Mouse (Mus musculus) retina, embryonic 14.5 days (tissue): Measurements from ENCODE around the gene Parvb.

ENCODE experiments used
- DNase-seq: peaks from one replicate; pipeline ENCODE4 v3.0.0-alpha.2; 2015; ENCODE audit warnings: low spot score

The Parvb gene

DNA sequence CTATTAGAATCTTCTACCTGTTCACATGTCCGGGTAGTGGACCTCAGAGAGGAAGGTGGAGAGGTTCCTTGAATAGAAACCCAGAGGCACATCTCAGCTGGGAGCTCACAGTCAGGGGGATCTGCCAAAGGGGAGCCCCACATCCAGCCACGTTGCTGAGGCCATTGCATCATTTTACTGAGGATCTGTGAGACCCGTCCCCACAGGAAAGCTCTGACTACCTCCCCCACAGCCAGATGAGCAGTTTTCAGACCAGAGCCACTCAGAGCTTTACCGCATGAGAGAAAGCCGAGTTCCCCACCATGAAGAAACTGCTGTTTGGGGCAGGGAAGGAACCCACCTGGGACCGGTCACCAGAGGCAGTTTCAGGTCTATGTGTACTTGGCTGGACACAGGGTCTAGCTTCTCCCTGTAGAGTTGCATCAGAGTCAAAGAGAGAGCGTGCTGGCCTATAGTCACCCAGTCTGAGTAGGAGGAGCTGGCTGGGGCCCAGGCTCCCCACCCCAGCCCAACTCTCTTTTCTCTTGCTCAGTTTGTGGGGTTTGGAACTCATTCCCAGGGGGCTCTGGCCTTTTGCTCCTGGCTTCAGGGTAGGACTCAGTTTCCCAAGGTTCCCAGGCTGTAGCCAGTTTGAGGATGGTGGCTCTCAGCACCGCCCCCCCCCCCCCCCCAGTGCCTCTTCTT lies 93.2 kb downstream of the Parvb start:
- DNase-seq = no peak

DNA sequence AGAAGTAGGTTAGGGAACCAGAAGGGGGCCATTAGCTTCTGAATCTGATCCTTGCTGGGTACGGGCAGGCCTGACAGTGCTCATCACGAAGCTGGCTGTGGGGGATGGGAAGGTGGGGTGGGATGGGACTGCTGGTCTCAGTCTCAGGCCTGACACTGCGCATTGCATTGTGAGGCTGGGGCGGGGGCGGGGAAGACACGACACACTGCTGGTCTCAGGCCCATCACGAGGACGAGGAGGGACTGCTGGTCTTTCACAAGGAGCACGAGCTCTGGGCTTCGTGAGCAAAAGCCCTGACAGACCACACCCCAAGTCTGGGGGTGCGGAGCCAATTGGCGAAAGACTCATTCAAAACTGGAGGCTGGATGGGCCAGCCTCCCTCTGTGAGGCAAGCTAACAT lies 93.9 kb downstream of the Parvb start:
- DNase-seq = no peak

- no peak for DNase-seq
These were observed 97.0 kb downstream of the Parvb start for GRCm38 (mm10) chr15:84328870-84329269.

DNA sequence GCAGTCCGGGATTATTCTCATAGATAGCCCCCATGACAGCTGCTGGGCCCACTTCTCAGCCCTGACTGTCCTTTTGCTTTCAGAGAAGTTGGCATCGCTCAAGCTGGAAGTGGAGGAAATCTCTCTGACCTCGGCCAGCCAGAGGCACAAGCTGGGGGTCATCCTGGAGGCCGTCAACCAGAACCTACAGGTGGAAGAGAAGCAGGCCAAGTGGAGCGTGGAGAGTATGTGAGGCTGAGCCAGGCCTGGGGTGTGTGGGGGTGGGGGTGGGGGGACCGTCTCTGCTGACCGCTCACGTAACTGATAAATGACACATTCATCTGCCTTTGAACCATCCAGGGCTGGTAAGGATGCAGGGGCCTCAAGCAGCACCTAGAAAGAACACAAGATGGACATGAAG lies 98.1 kb downstream of the Parvb start:
- no peak for DNase-seq

- DNase-seq = no peak
These were observed 99.3 kb downstream of the Parvb start for GRCm38 (mm10) chr15:84331066-84331612.

DNA sequence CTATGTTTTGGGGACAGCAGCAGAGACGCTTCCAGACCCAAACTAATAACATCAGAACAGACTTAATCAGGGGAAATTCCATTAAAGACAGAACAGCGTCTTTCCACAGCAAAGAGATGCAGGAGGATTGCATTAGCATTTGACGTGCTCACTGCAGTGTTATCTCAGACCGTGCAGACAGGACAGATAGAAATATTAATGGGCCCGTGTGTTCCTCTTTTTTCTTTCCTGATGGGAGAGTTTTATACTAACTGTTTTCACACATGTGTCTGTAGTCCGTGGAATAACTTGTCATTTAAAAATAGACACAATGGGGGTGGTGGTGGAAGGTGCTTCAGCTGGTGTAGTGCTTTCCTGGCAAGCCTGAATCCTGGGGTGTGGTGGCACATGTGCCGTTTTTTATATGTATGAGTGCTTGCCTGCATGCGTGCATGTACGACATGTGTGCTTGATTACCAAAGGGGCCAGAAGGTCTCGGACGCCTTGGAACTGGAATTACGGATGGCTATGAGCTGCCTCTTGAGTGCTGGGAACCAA lies 104.5 kb downstream of the Parvb start:
- no peak for DNase-seq

- no peak for DNase-seq
These were observed 105.8 kb downstream of the Parvb start for GRCm38 (mm10) chr15:84337599-84337998.

DNA sequence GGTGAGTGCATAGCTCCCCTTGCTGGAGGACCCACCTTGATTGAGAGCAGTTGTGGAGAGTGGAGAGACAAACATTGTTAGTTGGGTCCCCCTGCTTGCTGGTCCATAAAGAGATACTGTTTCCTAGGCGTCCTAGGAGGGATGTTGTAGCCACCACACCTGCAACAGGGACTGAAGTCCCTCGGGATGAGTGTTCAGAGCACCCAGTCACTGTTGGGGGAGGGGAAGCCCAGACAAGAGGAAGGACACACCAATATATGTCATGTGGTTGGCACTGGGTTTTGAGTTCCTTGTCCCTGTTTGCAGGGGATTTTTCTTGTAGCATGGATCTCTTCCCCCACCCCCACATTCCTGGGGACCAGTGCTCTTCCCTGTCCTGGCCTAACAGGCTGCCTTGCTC lies 109.1 kb downstream of the Parvb start:
- no peak for DNase-seq

DNA sequence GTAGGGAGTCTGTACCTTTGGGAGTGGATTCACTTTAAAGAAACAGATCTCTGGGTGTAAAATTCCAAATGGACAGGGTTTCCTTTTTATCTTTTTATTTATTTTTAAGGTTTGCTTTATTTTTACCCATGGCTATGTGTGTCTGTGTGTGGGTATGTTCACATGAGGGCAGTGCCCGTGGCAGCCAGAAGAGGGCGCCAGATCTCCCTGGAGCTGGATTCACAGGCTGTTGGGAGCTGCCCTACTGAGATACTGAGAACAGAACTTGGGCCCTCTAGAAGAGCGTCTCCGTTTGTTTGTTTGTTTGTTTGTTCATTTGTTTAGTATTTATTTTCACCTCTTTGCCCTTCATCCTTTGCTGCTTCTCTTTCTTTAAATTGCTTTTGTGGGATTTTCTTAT lies 116.9 kb downstream of the Parvb start:
- DNase-seq = no peak

DNA sequence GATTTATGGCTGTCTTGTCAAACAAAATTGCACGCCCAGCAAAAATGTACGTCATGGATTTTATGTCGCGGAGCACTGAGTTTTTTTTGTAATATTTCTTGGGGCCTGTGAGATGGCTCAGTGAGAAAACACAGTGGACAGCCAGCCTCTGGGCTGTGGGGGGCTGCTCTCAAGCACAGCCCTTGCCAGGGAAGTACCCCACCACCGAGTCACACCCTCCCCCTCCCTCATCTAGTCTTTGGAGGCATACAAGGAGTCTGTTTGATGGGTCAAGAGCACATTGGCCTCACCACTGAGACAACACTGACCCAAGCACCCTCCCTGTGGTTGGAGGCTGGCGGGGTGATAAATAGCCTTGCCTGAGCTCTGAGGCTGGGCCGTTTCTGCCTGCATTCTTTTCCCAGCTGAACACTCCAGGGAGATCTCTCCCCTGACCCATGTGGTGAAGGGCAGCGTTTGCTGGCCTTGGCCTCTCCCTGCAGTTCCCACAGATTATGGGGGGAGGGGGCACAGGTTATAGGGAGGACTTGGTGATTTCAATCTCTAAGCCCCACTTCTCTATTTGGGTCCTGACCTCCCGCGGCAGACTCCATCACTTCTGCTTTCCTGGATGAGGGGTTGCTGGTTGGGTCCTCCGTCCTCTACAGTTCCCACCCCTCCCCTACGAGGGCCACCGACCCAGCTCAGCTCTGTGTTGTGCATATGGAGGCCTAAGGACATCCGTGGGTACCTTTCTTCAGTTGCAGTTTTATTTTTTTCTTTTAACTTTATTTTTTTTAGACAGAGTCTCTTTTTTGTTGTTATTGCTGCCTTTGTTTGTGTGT lies 118.3 kb downstream of the Parvb start:
- no peak for DNase-seq

GRCm38 (mm10) chr15:84351342-84351741 lies 119.5 kb downstream of the Parvb start:
- DNase-seq = no peak

- DNase-seq = no peak
These were observed 120.3 kb downstream of the Parvb start for GRCm38 (mm10) chr15:84351915-84352844.

DNA sequence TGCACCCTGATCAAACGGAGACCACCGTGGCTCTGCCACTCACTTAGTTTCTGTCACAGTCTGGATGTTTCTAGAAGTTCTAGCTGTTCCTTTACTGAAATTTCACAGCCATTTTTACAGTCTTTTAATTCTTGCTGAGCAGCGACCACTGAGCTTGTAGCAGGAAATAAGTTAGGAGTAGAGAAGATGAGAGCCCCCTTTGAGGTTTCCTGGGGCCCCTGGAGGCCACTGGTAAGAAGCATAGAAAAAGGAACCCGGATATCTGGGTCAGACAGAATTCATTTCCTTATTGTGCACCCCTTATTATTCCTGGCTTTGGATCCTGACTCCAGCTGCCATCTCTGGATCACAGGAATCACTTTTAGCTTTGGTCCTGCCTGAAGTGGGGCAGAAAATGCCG lies 123.2 kb downstream of the Parvb start:
- DNase-seq = no peak

DNA sequence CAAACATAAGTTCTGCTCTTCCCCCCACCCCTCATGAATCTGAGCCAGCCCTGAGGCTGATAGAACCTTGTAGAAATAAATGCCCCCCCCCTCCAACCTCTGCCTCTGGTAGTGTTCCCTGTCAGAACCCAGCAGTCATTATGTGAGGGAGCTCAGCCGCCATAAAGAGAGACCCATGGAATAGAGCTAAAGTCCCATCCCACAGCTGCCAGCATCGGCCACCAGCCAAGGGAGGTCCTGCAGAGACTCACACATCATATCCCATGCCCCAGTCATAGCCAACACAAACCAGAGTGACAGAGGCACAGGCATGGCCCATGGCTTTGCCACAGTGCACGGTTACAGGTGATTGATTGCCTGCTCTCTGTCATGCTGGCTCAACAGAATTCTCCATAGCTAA lies 132.9 kb downstream of the Parvb start:
- no peak for DNase-seq
